Mouse (Mus musculus): ENCODE results near the gene Trabd.

GRCm38 (mm10) chr15:89076156-89076731 is 1.3 kb downstream of the Trabd start:
- TF ChIP-seq CTCF (IDR thresholded peaks at IDR 0.05; ENCODE audit: borderline replicate concordance, insufficient read depth, low read depth, low read length) (no peak), POLR2A (IDR thresholded peaks at IDR 0.05; ENCODE audit: borderline replicate concordance, insufficient read depth, low read length) (no peak)
